Mouse (Mus musculus) telencephalon, adult 2 months (tissue): ENCODE results near the gene Trnau1ap.
"Not testable (repeated sequence)": the region's sequence is repeated elsewhere in the genome, so short reads cannot be mapped to it uniquely, and the experiment has no call there.

ENCODE experiments used
- DNase-seq: peaks from one replicate; pipeline ENCODE4 v3.0.0-alpha.2; 2011; ENCODE audit warnings: low read depth, low spot score

Gene Trnau1ap

GRCm38 (mm10) chr4:132344403-132345134 lies 15.2 kb upstream of the Trnau1ap start:
- DNase-seq = no peak

- no peak for DNase-seq
Observed at GRCm38 (mm10) chr4:132341451-132341850, 12.1 kb upstream of the Trnau1ap start.

DNA sequence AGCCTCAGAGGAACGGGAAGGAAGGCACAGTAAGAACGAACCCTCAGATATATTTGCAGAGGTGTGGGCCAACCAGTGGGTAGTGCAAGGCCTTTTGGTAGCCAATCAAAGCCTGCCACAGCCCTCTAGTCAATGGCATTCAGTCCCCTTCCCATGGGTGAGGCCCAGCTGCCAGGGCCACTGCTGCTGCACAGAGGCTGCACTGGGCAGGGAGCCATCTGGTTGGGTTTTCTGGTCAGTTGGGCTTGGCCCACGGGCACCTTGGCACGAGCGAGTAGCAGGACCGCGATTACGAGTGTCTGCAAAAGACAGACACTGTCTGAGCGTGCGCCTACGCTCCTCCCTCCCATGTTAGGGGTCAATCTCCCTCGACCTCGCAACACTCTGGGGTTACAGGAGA lies 9.6 kb upstream of the Trnau1ap start:
- no peak for DNase-seq

GRCm38 (mm10) chr4:132332880-132333279 lies 3.5 kb upstream of the Trnau1ap start:
- DNase-seq = no peak

GRCm38 (mm10) chr4:132331960-132332359 lies 2.6 kb upstream of the Trnau1ap start:
- no peak for DNase-seq

GRCm38 (mm10) chr4:132329835-132330354 lies 557 bp upstream of the Trnau1ap start:
- DNase-seq = no peak

DNA sequence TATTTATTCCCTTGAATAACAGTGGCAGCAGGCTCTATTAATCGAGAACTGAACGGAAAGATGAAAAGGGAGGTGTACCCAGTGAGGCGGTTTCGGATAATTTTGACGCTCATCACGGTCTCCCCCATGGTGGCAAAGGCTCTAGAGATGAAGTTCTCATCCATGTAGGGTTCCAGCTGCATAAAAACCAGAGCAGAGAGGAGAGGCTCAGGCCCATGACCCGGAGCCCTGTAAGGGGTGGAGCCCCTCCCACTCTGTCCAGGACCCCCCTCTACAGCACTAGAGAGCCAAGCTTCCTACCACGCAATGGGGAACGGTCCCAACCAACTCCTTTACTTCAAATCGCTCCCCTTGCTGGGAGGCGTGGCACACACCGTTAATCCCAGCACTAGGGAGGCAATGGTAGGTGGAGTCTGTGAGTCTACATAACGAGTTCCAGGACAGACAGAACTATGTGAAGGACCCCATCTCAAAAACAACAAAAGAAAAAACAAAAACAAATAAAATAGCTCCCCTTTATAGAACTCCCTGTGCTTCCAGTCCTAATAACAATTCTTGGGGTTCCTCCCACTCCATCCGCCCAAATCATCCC lies 851 bp downstream of the Trnau1ap start:
- DNase-seq = no peak

DNA sequence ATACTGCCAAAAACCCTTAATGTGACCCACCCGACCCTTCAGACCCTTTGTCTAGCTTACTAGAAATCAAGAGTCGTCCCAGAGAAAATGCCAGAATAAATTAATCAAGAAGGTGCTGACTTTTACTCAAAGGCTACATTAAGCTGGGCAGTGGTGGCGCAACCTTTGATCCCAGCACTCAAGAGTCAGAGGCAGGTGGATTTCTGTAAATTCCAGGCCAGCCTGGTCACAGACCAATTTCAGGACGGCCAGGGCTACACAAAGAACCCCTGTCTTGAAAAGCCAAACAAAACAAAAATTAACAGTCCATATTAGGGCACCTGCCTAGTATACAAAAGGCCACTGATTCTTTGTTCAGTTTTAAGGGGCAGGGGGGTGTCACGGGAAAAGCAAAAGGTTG lies 2.9 kb downstream of the Trnau1ap start:
- DNase-seq = no peak

- DNase-seq = no peak
Observed at GRCm38 (mm10) chr4:132315711-132316110, 13.6 kb downstream of the Trnau1ap start.

- no peak for DNase-seq
Observed at GRCm38 (mm10) chr4:132312627-132313026, 16.7 kb downstream of the Trnau1ap start.

- no peak for DNase-seq
Observed at GRCm38 (mm10) chr4:132311801-132312200, 17.5 kb downstream of the Trnau1ap start.

DNA sequence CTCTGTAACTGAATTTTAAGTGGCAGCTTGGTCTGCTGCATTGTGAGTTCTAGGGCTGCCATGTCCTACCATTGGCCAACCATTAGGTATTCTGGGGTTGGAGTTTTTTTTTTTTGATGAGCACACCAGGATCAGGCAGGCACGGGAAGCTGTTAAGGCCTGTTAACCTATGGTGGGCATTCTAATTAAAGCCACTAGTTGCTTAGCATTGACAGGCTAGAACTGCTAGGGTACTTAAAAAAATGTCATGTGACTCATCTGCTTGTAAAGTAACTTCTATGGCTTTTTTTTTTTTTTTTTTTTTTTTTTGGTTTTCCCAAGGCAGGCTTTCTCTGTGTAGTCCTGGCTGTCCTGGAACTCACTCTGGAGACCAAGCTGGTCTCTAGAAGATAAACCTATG lies 18.1 kb downstream of the Trnau1ap start:
- DNase-seq = no peak

GRCm38 (mm10) chr4:132309849-132310472 lies 19.4 kb downstream of the Trnau1ap start:
- DNase-seq = peak; percentile 33

- DNase-seq = peak; percentile 22
Observed at GRCm38 (mm10) chr4:132309140-132309848, 20.0 kb downstream of the Trnau1ap start.

DNA sequence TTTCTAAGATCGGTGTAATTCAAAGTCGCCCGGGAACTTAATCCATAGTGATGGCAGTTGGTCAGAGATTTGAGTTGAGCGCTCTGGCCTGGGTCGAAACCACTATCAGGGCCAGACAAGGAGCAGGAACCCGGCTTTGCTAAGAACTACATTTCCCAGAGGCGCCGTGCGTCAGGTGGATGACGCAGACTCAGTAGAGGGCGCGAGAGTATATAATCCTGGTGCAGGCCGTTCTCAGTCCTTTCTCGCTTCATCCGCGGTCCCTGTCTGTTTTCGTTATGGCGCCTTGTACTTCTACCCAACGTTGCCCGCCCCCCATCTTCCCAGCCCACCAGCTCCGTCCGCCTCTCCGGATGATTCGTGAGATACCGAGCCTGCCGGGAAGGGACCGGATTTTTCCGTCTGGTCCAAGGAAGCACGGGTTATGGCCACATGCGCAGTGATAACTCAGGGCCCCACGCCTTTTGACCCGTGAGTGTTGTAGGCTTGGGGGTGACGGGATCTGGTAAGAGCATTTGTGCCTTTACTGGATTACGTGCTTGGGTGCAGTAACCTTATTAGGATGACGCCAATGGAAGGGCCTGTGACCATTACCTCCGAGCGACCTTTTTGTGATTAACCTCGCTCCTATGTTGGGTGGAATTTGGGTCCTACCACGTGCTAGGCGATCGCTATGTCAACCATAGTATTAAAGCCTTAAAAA lies 20.8 kb downstream of the Trnau1ap start:
- DNase-seq = peak; percentile 91

DNA sequence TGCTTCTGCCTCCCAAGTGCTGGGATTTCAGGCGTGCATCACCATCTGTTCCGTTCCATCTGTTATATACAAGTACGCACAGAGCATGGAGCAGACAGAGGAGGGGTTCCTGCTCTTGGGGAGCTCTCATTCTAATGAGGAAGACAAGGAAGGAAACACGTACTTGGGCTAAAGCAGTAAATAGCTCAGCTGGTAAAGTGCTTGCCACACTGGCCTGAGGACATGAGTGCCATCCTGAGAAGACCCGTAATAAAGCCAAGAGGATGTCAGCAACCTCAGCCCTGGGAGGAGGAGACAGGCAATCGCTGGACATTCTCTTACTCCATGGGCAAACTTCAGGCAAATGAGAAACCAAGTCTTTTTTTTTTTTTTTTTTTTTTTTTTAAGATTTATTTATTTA lies 23.3 kb downstream of the Trnau1ap start:
- no peak for DNase-seq

GRCm38 (mm10) chr4:132305276-132305675 lies 24.1 kb downstream of the Trnau1ap start:
- DNase-seq = no peak

DNA sequence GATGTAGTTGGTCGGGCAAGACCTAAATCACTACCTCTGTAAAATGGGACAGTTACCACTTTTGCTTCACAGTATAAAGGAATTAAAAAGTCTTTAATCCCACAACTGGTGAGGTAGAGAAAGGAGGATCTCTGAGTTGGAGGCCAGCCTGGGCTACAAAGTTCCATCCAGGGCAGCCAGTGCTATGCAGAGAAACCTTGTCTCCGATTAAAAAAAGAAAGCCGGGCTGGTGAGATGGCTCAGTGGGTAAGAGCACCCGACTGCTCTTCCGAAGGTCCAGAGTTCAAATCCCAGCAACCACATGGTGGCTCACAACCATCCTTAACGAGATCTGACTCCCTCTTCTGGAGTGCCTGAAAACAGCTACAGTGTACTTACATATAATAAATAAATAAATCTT lies 25.9 kb downstream of the Trnau1ap start:
- DNase-seq = not testable (repeated sequence)

GRCm38 (mm10) chr4:132302939-132303479 lies 26.3 kb downstream of the Trnau1ap start, which contains the start of gene Rab42:
Rab42 (minus strand) TSS chr4:132303385.
- peak; percentile 36 for DNase-seq

GRCm38 (mm10) chr4:132301965-132302938 lies 27.1 kb downstream of the Trnau1ap start:
- DNase-seq = no peak
